Mouse (Mus musculus): ENCODE data around the gene Pik3c2a.

DNA sequence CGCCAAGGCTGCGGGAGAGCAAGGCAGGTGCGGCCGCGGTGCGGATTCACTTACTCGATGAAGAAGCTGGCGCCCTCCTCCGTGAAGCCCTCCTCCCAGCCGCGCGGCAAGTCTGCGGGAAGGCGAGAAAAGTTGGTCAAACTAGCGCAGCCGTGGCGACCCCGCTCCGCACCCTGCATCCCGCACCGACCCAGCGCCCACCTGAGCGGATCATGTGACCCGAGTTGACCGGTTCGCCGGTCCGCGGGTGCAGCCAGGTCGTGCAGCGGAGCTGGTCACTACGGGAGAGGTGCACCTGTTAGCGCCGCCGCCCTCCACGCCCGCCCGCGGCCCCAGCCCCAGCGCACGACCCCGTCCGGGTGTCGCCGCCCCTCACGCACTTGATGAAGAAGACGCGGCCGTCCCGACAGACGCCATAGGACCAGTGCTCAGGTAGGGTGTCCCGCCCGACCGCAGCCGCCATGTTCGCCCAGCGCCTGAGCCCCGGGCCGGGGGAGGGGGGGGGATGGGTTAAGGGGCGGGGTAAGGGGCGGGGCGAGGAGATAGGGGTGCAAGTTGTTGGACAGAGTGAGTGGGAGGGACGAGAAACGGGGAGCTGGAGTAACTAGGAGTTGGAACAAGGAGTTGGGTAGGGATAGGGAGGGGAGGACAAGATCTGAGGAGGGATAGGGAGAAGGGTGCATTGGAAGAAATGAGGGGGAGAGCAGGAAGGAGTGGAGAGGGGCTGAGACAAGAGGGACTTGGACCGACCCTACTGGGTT lies 135.2 kb downstream of the Pik3c2a start, which contains the start of gene Plekha7:
- TF ChIP-seq POLR2A (IDR thresholded peaks at IDR 0.05; ENCODE audit: insufficient read depth, low read length) (peak; percentile 71), CTCF (IDR thresholded peaks at IDR 0.05; ENCODE audit: low read depth, low read length) (no peak)

Measured in ES-Bruce4 (cell line).